Mouse (Mus musculus): Measurements from ENCODE around the gene Col6a5. TPM values are rescaled to one million over a fixed set of nuclear protein-coding genes. Genes with fewer than 3 reads are reported as not detected.

Gene Col6a5
- polyA plus RNA-seq, 1 experiment from 2014 or later: 0.03 TPM

GRCm38 (mm10) chr9:105820711-105821110 is 139.7 kb downstream of the Col6a5 start:
- no peaks in the 10 kb centered on the region for H3K4me1 ChIP-seq (ENCODE audit: control insufficient read depth, insufficient read depth, low read length)
- H3K4me3 ChIP-seq (ENCODE audit: low read depth, low read length): no peak overlapping the region
- 93% methylated on average over 6 of the region's 6 CpGs for WGBS
- no peak overlapping the region for H3K4me2 ChIP-seq
- no peaks in the 10 kb centered on the region for H3K36me3 ChIP-seq (ENCODE audit: control insufficient read depth, insufficient read depth, low read length)
- H3K9me3 ChIP-seq (ENCODE audit: control insufficient read depth, low read length): no peaks in the 10 kb centered on the region
- ATAC-seq (ENCODE audit: low FRiP score) (no peak), DNase-seq (ENCODE audit: low spot score, missing footprints) (no peak)
- H3K27me3 ChIP-seq (ENCODE audit: control insufficient read depth, insufficient read depth, low read length): no peaks in the 10 kb centered on the region
- no peak overlapping the region for H3K9ac ChIP-seq (ENCODE audit: low read length)
- no peak overlapping the region for H3K27ac ChIP-seq (ENCODE audit: low read depth, low read length)

- WGBS: 71% methylated on average over 29 of the region's 29 CpGs
- no peaks in the 10 kb centered on the region for H3K36me3 ChIP-seq (ENCODE audit: control insufficient read depth, insufficient read depth, low read length)
- ATAC-seq (ENCODE audit: low FRiP score): no peak
These were observed 141.2 kb downstream of the Col6a5 start for GRCm38 (mm10) chr9:105819155-105819709.

GRCm38 (mm10) chr9:105814436-105814835 is 146.0 kb downstream of the Col6a5 start:
- 85% methylated on average over 5 of the region's 5 CpGs for WGBS
- Histone ChIP-seq H3K4me2 (no peak overlapping the region), H3K36me3 (ENCODE audit: control insufficient read depth, insufficient read depth, low read length) (no peaks in the 10 kb centered on the region), H3K9ac (ENCODE audit: low read length) (no peak overlapping the region), H3K9me3 (ENCODE audit: control insufficient read depth, low read length) (no peaks in the 10 kb centered on the region), H3K4me3 (ENCODE audit: low read depth, low read length) (no peak overlapping the region), H3K27ac (ENCODE audit: low read depth, low read length) (no peak overlapping the region), H3K4me1 (ENCODE audit: control insufficient read depth, insufficient read depth, low read length) (no peaks in the 10 kb centered on the region), H3K27me3 (ENCODE audit: control insufficient read depth, insufficient read depth, low read length) (no peaks in the 10 kb centered on the region)
- DNase-seq (ENCODE audit: low spot score, missing footprints): no peak
- no peak for ATAC-seq (ENCODE audit: low FRiP score)

More at GRCm38 (mm10) chr9:105819155-105819709, 141.2 kb downstream of the Col6a5 start:
- no peak overlapping the region for H3K27ac ChIP-seq (ENCODE audit: low read depth, low read length)
- H3K4me3 ChIP-seq (ENCODE audit: low read depth, low read length): no peak overlapping the region
- no peaks in the 10 kb centered on the region for H3K4me1 ChIP-seq (ENCODE audit: control insufficient read depth, insufficient read depth, low read length)
- no peaks in the 10 kb centered on the region for H3K9me3 ChIP-seq (ENCODE audit: control insufficient read depth, low read length)
- no peak overlapping the region for H3K4me2 ChIP-seq
- no peak for DNase-seq (ENCODE audit: low spot score, missing footprints)
- no peaks in the 10 kb centered on the region for H3K27me3 ChIP-seq (ENCODE audit: control insufficient read depth, insufficient read depth, low read length)
- H3K9ac ChIP-seq (ENCODE audit: low read length): no peak overlapping the region

- H3K9ac ChIP-seq (ENCODE audit: low read length): no peak overlapping the region
- no peaks in the 10 kb centered on the region for H3K4me1 ChIP-seq (ENCODE audit: control insufficient read depth, insufficient read depth, low read length)
- DNase-seq (ENCODE audit: low spot score, missing footprints): no peak
- H3K4me3 ChIP-seq (ENCODE audit: low read depth, low read length): no peak overlapping the region
- WGBS: 54% methylated on average over 7 of the region's 7 CpGs
- ATAC-seq (ENCODE audit: low FRiP score): no peak
- H3K9me3 ChIP-seq (ENCODE audit: control insufficient read depth, low read length): no peaks in the 10 kb centered on the region
- H3K27ac ChIP-seq (ENCODE audit: low read depth, low read length): no peak overlapping the region
- no peaks in the 10 kb centered on the region for H3K36me3 ChIP-seq (ENCODE audit: control insufficient read depth, insufficient read depth, low read length)
- no peaks in the 10 kb centered on the region for H3K27me3 ChIP-seq (ENCODE audit: control insufficient read depth, insufficient read depth, low read length)
- no peak overlapping the region for H3K4me2 ChIP-seq
These were observed 149.0 kb downstream of the Col6a5 start for GRCm38 (mm10) chr9:105811458-105811857.

- 90% methylated on average over 17 of the region's 17 CpGs for WGBS
- Histone ChIP-seq H3K27me3 (ENCODE audit: control insufficient read depth, insufficient read depth, low read length) (no peaks in the 10 kb centered on the region), H3K4me2 (no peak overlapping the region), H3K36me3 (ENCODE audit: control insufficient read depth, insufficient read depth, low read length) (no peaks in the 10 kb centered on the region), H3K9me3 (ENCODE audit: control insufficient read depth, low read length) (no peaks in the 10 kb centered on the region), H3K9ac (ENCODE audit: low read length) (no peak overlapping the region), H3K4me3 (ENCODE audit: low read depth, low read length) (no peak overlapping the region), H3K27ac (ENCODE audit: low read depth, low read length) (no peak overlapping the region), H3K4me1 (ENCODE audit: control insufficient read depth, insufficient read depth, low read length) (no peaks in the 10 kb centered on the region)
- ATAC-seq (ENCODE audit: low FRiP score) (no peak), DNase-seq (ENCODE audit: low spot score, missing footprints) (no peak)
These were observed 151.4 kb downstream of the Col6a5 start for GRCm38 (mm10) chr9:105808920-105809505.

Other genes with a start within 250 kb of the Col6a5 start
- gene Col6a6, start 132.5 kb downstream of the Col6a5 start, polyA plus RNA-seq (2014; fragmentation: Nextera tagmentation; extraction: Ambion mirVana): 0.14 and 0.15 TPM in 2 replicates
- gene Col6a4, start 136.1 kb upstream of the Col6a5 start, polyA plus RNA-seq (2014; fragmentation: Nextera tagmentation; extraction: Ambion mirVana): 0.11 TPM in 1 of 2 replicates, not detected in the other
- 5.6 and 6.3 TPM in 2 replicates for gene Glyctk, start 197.5 kb upstream of the Col6a5 start, polyA plus RNA-seq (2014; fragmentation: Nextera tagmentation; extraction: Ambion mirVana)
- gene Wdr82, start 210.3 kb upstream of the Col6a5 start, polyA plus RNA-seq (2014; fragmentation: Nextera tagmentation; extraction: Ambion mirVana): 30.2 and 32.6 TPM in 2 replicates
- 23.6 and 26.9 TPM in 2 replicates for gene Ppm1m, start 239.1 kb upstream of the Col6a5 start, polyA plus RNA-seq (2014; fragmentation: Nextera tagmentation; extraction: Ambion mirVana)
- 55.6 and 61.4 TPM in 2 replicates for gene Twf2, start 242.5 kb upstream of the Col6a5 start, polyA plus RNA-seq (2014; fragmentation: Nextera tagmentation; extraction: Ambion mirVana)

Data from midbrain, embryonic 11.5 days (tissue).